Mouse (Mus musculus) left cerebral cortex, adult 8-10 months (tissue): Measurements from ENCODE around the gene Agtpbp1. TPM values are rescaled to one million over a fixed set of nuclear protein-coding genes. Genes with fewer than 3 reads are reported as not detected.
A peak's percentile ranks its signal among the peaks of the same experiment; 100 is the strongest.

Experiments used
- DNase-seq, 2 experiments: peaks; one replicate each; pipeline ENCODE4 v3.0.0; 2022; ENCODE audit warnings: low spot score in 2 of 2
- total RNA-seq, 4 experiments: library from RNA; stranded (reverse); gene quantifications; 2 replicates each; pipeline ENCODE4 v1.2.4; 2022

Agtpbp1 gene
- total RNA-seq, 4 experiments from 2014 or later, result 320 to 366 (median 343) TPM

GRCm38 (mm10) chr13:59580954-59581353, 4.1 kb downstream of the Agtpbp1 start:
- DNase-seq, result no peak

- peak in 1 of 2 experiments; percentile 52 for DNase-seq
Measured at GRCm38 (mm10) chr13:59572549-59572948, 12.5 kb downstream of the Agtpbp1 start.

- DNase-seq, result no peak
Measured at GRCm38 (mm10) chr13:59571107-59571506, 13.9 kb downstream of the Agtpbp1 start.

GRCm38 (mm10) chr13:59565945-59566520, 19.0 kb downstream of the Agtpbp1 start:
- DNase-seq, result no peak

- DNase-seq, result no peak
Measured at GRCm38 (mm10) chr13:59564923-59565322, 20.1 kb downstream of the Agtpbp1 start.

GRCm38 (mm10) chr13:59564505-59564904, 20.5 kb downstream of the Agtpbp1 start:
- no peak for DNase-seq

GRCm38 (mm10) chr13:59562471-59562870, 22.6 kb downstream of the Agtpbp1 start:
- no peak for DNase-seq

- DNase-seq, result no peak
Measured at GRCm38 (mm10) chr13:59558776-59559175, 26.3 kb downstream of the Agtpbp1 start.

GRCm38 (mm10) chr13:59557185-59557985, 27.6 kb downstream of the Agtpbp1 start:
- peak; percentile 74 to 86 for DNase-seq

GRCm38 (mm10) chr13:59556670-59557069, 28.4 kb downstream of the Agtpbp1 start:
- DNase-seq, result peak in 1 of 2 experiments; percentile 52

- no peak for DNase-seq
Measured at GRCm38 (mm10) chr13:59555613-59556192, 29.3 kb downstream of the Agtpbp1 start.

GRCm38 (mm10) chr13:59554772-59555505, 30.1 kb downstream of the Agtpbp1 start:
- no peak for DNase-seq

GRCm38 (mm10) chr13:59552751-59553150, 32.3 kb downstream of the Agtpbp1 start:
- DNase-seq, result no peak

GRCm38 (mm10) chr13:59552286-59552685, 32.7 kb downstream of the Agtpbp1 start:
- no peak for DNase-seq

- DNase-seq, result no peak
Measured at GRCm38 (mm10) chr13:59549318-59549798, 35.7 kb downstream of the Agtpbp1 start.

GRCm38 (mm10) chr13:59547716-59548115, 37.3 kb downstream of the Agtpbp1 start:
- DNase-seq, result no peak

- no peak for DNase-seq
Measured at GRCm38 (mm10) chr13:59547091-59547490, 37.9 kb downstream of the Agtpbp1 start.

- DNase-seq, result no peak
Measured at GRCm38 (mm10) chr13:59542411-59542810, 42.6 kb downstream of the Agtpbp1 start.

- DNase-seq, result no peak
Measured at GRCm38 (mm10) chr13:59540030-59540429, 45.0 kb downstream of the Agtpbp1 start.

- DNase-seq, result no peak
Measured at GRCm38 (mm10) chr13:59538661-59539060, 46.4 kb downstream of the Agtpbp1 start.

GRCm38 (mm10) chr13:59536631-59537030, 48.4 kb downstream of the Agtpbp1 start:
- DNase-seq, result no peak

GRCm38 (mm10) chr13:59535746-59536145, 49.3 kb downstream of the Agtpbp1 start:
- DNase-seq, result no peak
